Mouse (Mus musculus): ENCODE data around the gene Ddc. TPM values are rescaled to one million over a fixed set of nuclear protein-coding genes. Genes with fewer than 3 reads are reported as not detected.
A peak's percentile ranks its signal among the peaks of the same experiment; 100 is the strongest.

The Ddc gene
- polyA plus RNA-seq, 1 experiment from 2014 or later: 15.9 TPM

GRCm38 (mm10) chr11:11873023-11873908, 24.7 kb downstream of the Ddc start:
- Histone ChIP-seq H3K4me2 (ENCODE audit: low read depth, low read length) (no peak overlapping the region), H3K27me3 (ENCODE audit: control insufficient read depth, insufficient read depth, low read depth, low read length) (no peaks in the 10 kb centered on the region), H3K36me3 (ENCODE audit: control insufficient read depth, insufficient read depth, low read length) (no peaks in the 10 kb centered on the region), H3K4me3 (ENCODE audit: low read length) (no peak overlapping the region), H3K27ac (ENCODE audit: low read length) (peak overlapping the region; percentile 94), H3K9me3 (ENCODE audit: control insufficient read depth, low read length) (no peaks in the 10 kb centered on the region), H3K4me1 (replicated peaks; ENCODE audit: control insufficient read depth, insufficient read depth, low read length) (peaks cover 31% of the 10 kb centered on the region), H3K9ac (ENCODE audit: low read length) (peak overlapping the region; percentile 50)
- WGBS: 33% methylated on average over 20 of the region's 20 CpGs
- ATAC-seq (ENCODE audit: low read depth): peak; percentile 82

- 0 out of 2 replicates have a peak, but pooled peaks have one; percentile 15 for ATAC-seq (ENCODE audit: low read depth)
- H3K36me3 ChIP-seq (ENCODE audit: control insufficient read depth, insufficient read depth, low read length): no peaks in the 10 kb centered on the region
- H3K27me3 ChIP-seq (ENCODE audit: control insufficient read depth, insufficient read depth, low read depth, low read length): no peaks in the 10 kb centered on the region
- peak overlapping the region; percentile 94 for H3K27ac ChIP-seq (ENCODE audit: low read length)
- 47% methylated on average over 3 of the region's 3 CpGs for WGBS
- no peak overlapping the region for H3K4me3 ChIP-seq (ENCODE audit: low read length)
- H3K4me1 ChIP-seq (replicated peaks; ENCODE audit: control insufficient read depth, insufficient read depth, low read length): peaks cover 30% of the 10 kb centered on the region
- H3K4me2 ChIP-seq (ENCODE audit: low read depth, low read length): no peak overlapping the region
- no peaks in the 10 kb centered on the region for H3K9me3 ChIP-seq (ENCODE audit: control insufficient read depth, low read length)
- no peak overlapping the region for H3K9ac ChIP-seq (ENCODE audit: low read length)
Measured at GRCm38 (mm10) chr11:11872140-11872795, 25.7 kb downstream of the Ddc start.

DNA sequence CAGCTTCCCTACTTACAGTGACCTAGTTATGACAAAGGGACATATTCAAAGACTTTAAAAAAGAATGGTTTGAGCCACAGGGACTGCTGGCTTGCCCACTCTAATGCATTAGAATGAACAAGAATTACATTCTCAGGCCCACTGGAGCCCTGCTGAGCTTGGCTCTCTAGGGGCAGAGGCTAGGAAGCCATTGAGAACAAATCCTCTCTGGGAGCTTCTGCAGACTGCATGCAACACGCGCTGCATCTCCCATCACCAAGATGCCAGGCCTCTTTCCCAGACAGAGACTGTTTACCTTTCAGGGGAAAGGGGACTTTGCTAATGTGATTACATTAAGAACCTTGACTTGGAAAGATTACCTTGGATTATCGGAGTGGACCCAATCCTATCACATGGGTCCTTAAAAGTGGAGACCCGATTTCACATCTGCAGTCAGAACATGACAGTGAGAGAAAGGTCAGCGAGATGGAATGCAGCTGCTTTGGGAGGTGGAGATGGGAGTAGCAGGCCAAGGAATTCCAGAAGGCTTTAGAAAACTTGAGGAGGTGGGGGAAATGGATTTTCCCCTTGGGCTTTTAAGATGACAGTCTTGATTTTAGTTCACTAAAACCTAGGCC, 26.6 kb downstream of the Ddc start:
- no peaks in the 10 kb centered on the region for H3K27me3 ChIP-seq (ENCODE audit: control insufficient read depth, insufficient read depth, low read depth, low read length)
- H3K4me1 ChIP-seq (replicated peaks; ENCODE audit: control insufficient read depth, insufficient read depth, low read length): peaks cover 30% of the 10 kb centered on the region
- no peak for ATAC-seq (ENCODE audit: low read depth)
- no peak overlapping the region for H3K4me3 ChIP-seq (ENCODE audit: low read length)
- no peaks in the 10 kb centered on the region for H3K36me3 ChIP-seq (ENCODE audit: control insufficient read depth, insufficient read depth, low read length)
- WGBS: 24% methylated on average over 5 of the region's 5 CpGs
- no peak overlapping the region for H3K4me2 ChIP-seq (ENCODE audit: low read depth, low read length)
- peak overlapping the region; percentile 94 for H3K27ac ChIP-seq (ENCODE audit: low read length)
- no peak overlapping the region for H3K9ac ChIP-seq (ENCODE audit: low read length)
- H3K9me3 ChIP-seq (ENCODE audit: control insufficient read depth, low read length): no peaks in the 10 kb centered on the region

GRCm38 (mm10) chr11:11867971-11868481, 29.9 kb downstream of the Ddc start:
- no peak; the same call in 1 of the 2 replicates for ATAC-seq (ENCODE audit: low read depth)
- peak overlapping the region; percentile 52 for H3K27ac ChIP-seq (ENCODE audit: low read length)
- 22% methylated on average over 14 of the region's 14 CpGs for WGBS
- peaks cover 27% of the 10 kb centered on the region for H3K4me1 ChIP-seq (replicated peaks; ENCODE audit: control insufficient read depth, insufficient read depth, low read length)
- H3K9me3 ChIP-seq (ENCODE audit: control insufficient read depth, low read length): no peaks in the 10 kb centered on the region
- peak overlapping the region; percentile 44; the same call in 1 of the 2 replicates for H3K9ac ChIP-seq (ENCODE audit: low read length)
- H3K27me3 ChIP-seq (ENCODE audit: control insufficient read depth, insufficient read depth, low read depth, low read length): no peaks in the 10 kb centered on the region
- H3K4me3 ChIP-seq (ENCODE audit: low read length): no peak overlapping the region
- no peaks in the 10 kb centered on the region for H3K36me3 ChIP-seq (ENCODE audit: control insufficient read depth, insufficient read depth, low read length)
- no peak overlapping the region; the same call in 1 of the 2 replicates for H3K4me2 ChIP-seq (ENCODE audit: low read depth, low read length)

- Histone ChIP-seq H3K27ac (ENCODE audit: low read length) (0 out of 2 replicates have a peak overlapping the region, but pooled peaks have one; percentile 7), H3K9me3 (ENCODE audit: control insufficient read depth, low read length) (no peaks in the 10 kb centered on the region), H3K36me3 (ENCODE audit: control insufficient read depth, insufficient read depth, low read length) (no peaks in the 10 kb centered on the region), H3K27me3 (ENCODE audit: control insufficient read depth, insufficient read depth, low read depth, low read length) (no peaks in the 10 kb centered on the region), H3K4me2 (ENCODE audit: low read depth, low read length) (no peak overlapping the region), H3K4me3 (ENCODE audit: low read length) (no peak overlapping the region), H3K4me1 (replicated peaks; ENCODE audit: control insufficient read depth, insufficient read depth, low read length) (peaks cover 18% of the 10 kb centered on the region), H3K9ac (ENCODE audit: low read length) (no peak overlapping the region)
- no peak for ATAC-seq (ENCODE audit: low read depth)
- 70% methylated on average over 5 of the region's 5 CpGs for WGBS
Measured at GRCm38 (mm10) chr11:11866696-11867095, 31.2 kb downstream of the Ddc start.

DNA sequence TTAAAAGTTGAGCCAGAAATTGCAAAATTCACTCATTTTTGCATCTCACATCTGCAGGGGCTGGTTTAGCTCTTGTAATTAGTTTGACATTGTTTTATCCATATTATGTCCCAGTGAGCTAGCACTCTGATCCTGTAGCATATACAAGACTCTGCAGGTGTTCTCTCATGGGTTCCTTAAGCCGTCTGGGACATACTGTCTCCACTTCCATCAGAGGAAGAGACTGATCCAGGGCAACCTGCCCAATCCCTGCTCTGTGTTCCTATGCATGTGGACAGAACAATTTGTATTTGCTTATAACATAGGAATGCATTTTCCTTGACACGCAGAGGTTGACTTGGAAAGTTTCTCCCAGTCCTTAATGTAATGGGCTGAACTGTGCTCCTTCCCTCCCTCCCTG, 32.8 kb downstream of the Ddc start:
- H3K36me3 ChIP-seq (ENCODE audit: control insufficient read depth, insufficient read depth, low read length): no peaks in the 10 kb centered on the region
- no peak overlapping the region for H3K9ac ChIP-seq (ENCODE audit: low read length)
- ATAC-seq (ENCODE audit: low read depth): peak; percentile 75
- 47% methylated on average over 2 of the region's 2 CpGs for WGBS
- peak overlapping the region; percentile 87 for H3K27ac ChIP-seq (ENCODE audit: low read length)
- H3K9me3 ChIP-seq (ENCODE audit: control insufficient read depth, low read length): no peaks in the 10 kb centered on the region
- no peaks in the 10 kb centered on the region for H3K27me3 ChIP-seq (ENCODE audit: control insufficient read depth, insufficient read depth, low read depth, low read length)
- no peak overlapping the region for H3K4me2 ChIP-seq (ENCODE audit: low read depth, low read length)
- no peak overlapping the region for H3K4me3 ChIP-seq (ENCODE audit: low read length)
- H3K4me1 ChIP-seq (replicated peaks; ENCODE audit: control insufficient read depth, insufficient read depth, low read length): peaks cover 13% of the 10 kb centered on the region

- peak; percentile 64 for ATAC-seq (ENCODE audit: low read depth)
- Histone ChIP-seq H3K27ac (ENCODE audit: low read length) (peak overlapping the region; percentile 87), H3K4me3 (ENCODE audit: low read length) (no peak overlapping the region), H3K4me1 (replicated peaks; ENCODE audit: control insufficient read depth, insufficient read depth, low read length) (peaks cover 13% of the 10 kb centered on the region), H3K9me3 (ENCODE audit: control insufficient read depth, low read length) (no peaks in the 10 kb centered on the region), H3K36me3 (ENCODE audit: control insufficient read depth, insufficient read depth, low read length) (no peaks in the 10 kb centered on the region), H3K9ac (ENCODE audit: low read length) (no peak overlapping the region), H3K27me3 (ENCODE audit: control insufficient read depth, insufficient read depth, low read depth, low read length) (no peaks in the 10 kb centered on the region), H3K4me2 (ENCODE audit: low read depth, low read length) (no peak overlapping the region)
- WGBS: 65% methylated on average over 8 of the region's 8 CpGs
Measured at GRCm38 (mm10) chr11:11864446-11865101, 33.4 kb downstream of the Ddc start.

GRCm38 (mm10) chr11:11862502-11862901, 35.4 kb downstream of the Ddc start:
- Histone ChIP-seq H3K9me3 (ENCODE audit: control insufficient read depth, low read length) (no peaks in the 10 kb centered on the region), H3K27ac (ENCODE audit: low read length) (no peak overlapping the region), H3K4me3 (ENCODE audit: low read length) (no peak overlapping the region), H3K36me3 (ENCODE audit: control insufficient read depth, insufficient read depth, low read length) (no peaks in the 10 kb centered on the region), H3K4me2 (ENCODE audit: low read depth, low read length) (no peak overlapping the region), H3K27me3 (ENCODE audit: control insufficient read depth, insufficient read depth, low read depth, low read length) (no peaks in the 10 kb centered on the region), H3K9ac (ENCODE audit: low read length) (no peak overlapping the region), H3K4me1 (replicated peaks; ENCODE audit: control insufficient read depth, insufficient read depth, low read length) (peaks cover 6% of the 10 kb centered on the region)
- no peak for ATAC-seq (ENCODE audit: low read depth)
- 71% methylated on average over 1 of the region's 1 CpGs for WGBS
